Mouse (Mus musculus): ENCODE measurements around the gene Stip1.
"Not testable (repeated sequence)": the region's sequence is repeated elsewhere in the genome, so short reads cannot be mapped to it uniquely, and the experiment has no call there.

Gene Stip1

DNA sequence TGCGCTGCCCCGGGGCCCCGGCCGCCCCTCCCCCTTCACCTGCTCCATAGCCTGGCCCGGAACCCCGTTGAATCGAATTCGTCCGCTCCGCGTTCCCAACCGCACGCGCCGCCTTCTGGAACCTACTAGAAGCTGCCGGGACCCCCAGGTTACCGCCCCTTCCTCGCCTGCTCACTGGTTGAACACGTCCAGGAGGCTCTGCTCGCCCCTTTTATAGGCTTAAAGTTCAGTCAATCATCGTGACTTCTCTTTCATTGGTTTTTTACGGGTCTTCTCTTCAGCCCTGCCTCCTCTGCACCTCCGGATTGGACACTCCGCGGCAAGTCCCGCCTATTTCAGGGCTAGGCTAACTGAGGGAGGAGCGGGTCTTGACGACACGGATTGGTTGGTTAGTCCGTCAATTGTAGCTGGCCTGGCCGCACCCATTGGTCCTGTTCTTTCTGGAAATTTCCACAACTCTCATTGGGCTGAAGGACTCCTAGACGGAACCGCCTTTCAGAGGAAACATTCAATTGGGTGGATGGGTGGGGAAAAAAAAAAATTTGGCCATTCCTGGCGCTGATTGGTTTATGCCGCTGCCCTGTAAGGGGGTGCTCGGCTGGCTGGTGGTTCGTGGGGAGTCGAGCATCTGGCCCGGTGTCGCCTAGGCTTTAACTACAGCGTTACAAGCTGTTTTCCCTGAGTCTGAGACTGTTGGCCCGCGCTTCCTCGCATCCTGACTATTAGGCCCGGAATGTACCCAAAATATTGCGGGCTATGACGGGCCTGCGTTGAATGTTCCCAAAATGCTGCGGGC is at the start of gene Stip1:
TSS of gene Stip1 (minus strand) at position 127 of the 796 bp plus-strand sequence.
- Histone ChIP-seq H3K4me1 (replicated peaks; ENCODE audit: low read depth, low read length) (peaks cover 61% of the 10 kb centered on the region), H3K4me3 (replicated peaks; ENCODE audit: low read length) (peak within 1 kb of the TSS; percentile 97)
- no peak for TF ChIP-seq CTCF (conservative IDR thresholded peaks at IDR 0.05; ENCODE audit: low read length)

DNA sequence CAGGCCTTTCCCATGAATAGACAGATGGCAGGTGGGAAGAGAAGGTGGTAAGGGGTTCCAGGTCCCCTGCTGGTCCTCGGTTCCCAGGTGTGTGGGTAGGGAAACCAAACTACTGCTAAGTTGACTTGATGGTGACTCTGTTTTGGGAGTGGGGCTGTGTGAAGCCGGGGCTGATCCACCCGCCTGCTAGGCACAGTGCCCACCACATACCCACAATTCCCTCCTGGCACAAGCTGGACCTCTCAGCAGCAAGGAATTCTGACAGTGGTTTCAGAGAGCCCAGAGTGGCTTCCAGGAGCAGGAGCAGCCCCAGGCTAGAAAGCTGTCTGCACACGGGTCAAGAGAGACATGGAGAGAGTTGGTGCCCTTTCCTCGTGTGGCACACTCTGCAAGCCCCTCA is 49.3 kb upstream of the Stip1 start:
- TF ChIP-seq CTCF (conservative IDR thresholded peaks at IDR 0.05; ENCODE audit: low read length) (no peak), POU5F1 (IDR thresholded peaks at IDR 0.05; ENCODE audit: borderline replicate concordance, low read length) (no peak), NANOG (IDR thresholded peaks at IDR 0.05; ENCODE audit: borderline replicate concordance, low read length) (no peak)

More for the DNA sequence above, at the start of gene Stip1:
- Histone ChIP-seq H3K27me3 (ENCODE audit: insufficient read depth, low read length) (no peaks in the 10 kb centered on the region), H3K9me3 (ENCODE audit: low read length) (no peaks in the 10 kb centered on the region), H3K36me3 (ENCODE audit: insufficient read depth, low read length) (peaks cover 41% of the 10 kb centered on the region)

GRCm38 (mm10) chr19:7088558-7088957 is 48.8 kb upstream of the Stip1 start:
- Histone ChIP-seq H3K9me3 (ENCODE audit: low read length) (no peaks in the 10 kb centered on the region), H3K27me3 (ENCODE audit: insufficient read depth, low read length) (peaks cover 54% of the 10 kb centered on the region), H3K4me1 (replicated peaks; ENCODE audit: low read depth, low read length) (peaks cover 46% of the 10 kb centered on the region), H3K4me3 (replicated peaks; ENCODE audit: low read length) (peak overlapping the region; percentile 62), H3K36me3 (ENCODE audit: insufficient read depth, low read length) (no peaks in the 10 kb centered on the region)
- TF ChIP-seq CTCF (conservative IDR thresholded peaks at IDR 0.05; ENCODE audit: low read length) = no peak
- TF ChIP-seq NANOG (IDR thresholded peaks at IDR 0.05; ENCODE audit: borderline replicate concordance, low read length) = no peak

More for the DNA sequence above, 49.3 kb upstream of the Stip1 start:
- Histone ChIP-seq H3K9me3 (ENCODE audit: low read length) (no peaks in the 10 kb centered on the region), H3K36me3 (ENCODE audit: insufficient read depth, low read length) (no peaks in the 10 kb centered on the region), H3K4me1 (replicated peaks; ENCODE audit: low read depth, low read length) (peaks cover 48% of the 10 kb centered on the region), H3K27me3 (ENCODE audit: insufficient read depth, low read length) (peaks cover 51% of the 10 kb centered on the region), H3K4me3 (replicated peaks; ENCODE audit: low read length) (peak overlapping the region; percentile 62; the same call in 1 of the 2 replicates)

- no peaks in the 10 kb centered on the region for H3K36me3 ChIP-seq (ENCODE audit: insufficient read depth, low read length)
- H3K27me3 ChIP-seq (ENCODE audit: insufficient read depth, low read length) = peaks cover 40% of the 10 kb centered on the region
- H3K9me3 ChIP-seq (ENCODE audit: low read length) = no peaks in the 10 kb centered on the region
- H3K4me3 ChIP-seq (replicated peaks; ENCODE audit: low read length) = no peak overlapping the region
- peaks cover 40% of the 10 kb centered on the region for H3K4me1 ChIP-seq (replicated peaks; ENCODE audit: low read depth, low read length)
- TF ChIP-seq NANOG (IDR thresholded peaks at IDR 0.05; ENCODE audit: borderline replicate concordance, low read length) = no peak
- TF ChIP-seq CTCF (conservative IDR thresholded peaks at IDR 0.05; ENCODE audit: low read length) = no peak
- no peak for TF ChIP-seq POU5F1 (IDR thresholded peaks at IDR 0.05; ENCODE audit: borderline replicate concordance, low read length)
Observed at GRCm38 (mm10) chr19:7084734-7085133, 45.0 kb upstream of the Stip1 start.

- TF ChIP-seq NANOG (IDR thresholded peaks at IDR 0.05; ENCODE audit: borderline replicate concordance, low read length) = no peak
- no peak for TF ChIP-seq CTCF (conservative IDR thresholded peaks at IDR 0.05; ENCODE audit: low read length)
- no peak for TF ChIP-seq POU5F1 (IDR thresholded peaks at IDR 0.05; ENCODE audit: borderline replicate concordance, low read length)
- Histone ChIP-seq H3K4me1 (replicated peaks; ENCODE audit: low read depth, low read length) (peaks cover 30% of the 10 kb centered on the region), H3K9me3 (ENCODE audit: low read length) (no peaks in the 10 kb centered on the region), H3K4me3 (replicated peaks; ENCODE audit: low read length) (no peak overlapping the region), H3K27me3 (ENCODE audit: insufficient read depth, low read length) (peaks cover 31% of the 10 kb centered on the region), H3K36me3 (ENCODE audit: insufficient read depth, low read length) (no peaks in the 10 kb centered on the region)
Observed at GRCm38 (mm10) chr19:7083035-7083794, 43.4 kb upstream of the Stip1 start.

GRCm38 (mm10) chr19:7081516-7082266 is 41.9 kb upstream of the Stip1 start:
- Histone ChIP-seq H3K4me1 (replicated peaks; ENCODE audit: low read depth, low read length) (peaks cover 32% of the 10 kb centered on the region), H3K36me3 (ENCODE audit: insufficient read depth, low read length) (no peaks in the 10 kb centered on the region), H3K27me3 (ENCODE audit: insufficient read depth, low read length) (peaks cover 23% of the 10 kb centered on the region), H3K4me3 (replicated peaks; ENCODE audit: low read length) (no peak overlapping the region), H3K9me3 (ENCODE audit: low read length) (no peaks in the 10 kb centered on the region)
- TF ChIP-seq NANOG (IDR thresholded peaks at IDR 0.05; ENCODE audit: borderline replicate concordance, low read length) = no peak
- no peak for TF ChIP-seq CTCF (conservative IDR thresholded peaks at IDR 0.05; ENCODE audit: low read length)
- TF ChIP-seq POU5F1 (IDR thresholded peaks at IDR 0.05; ENCODE audit: borderline replicate concordance, low read length) = no peak

DNA sequence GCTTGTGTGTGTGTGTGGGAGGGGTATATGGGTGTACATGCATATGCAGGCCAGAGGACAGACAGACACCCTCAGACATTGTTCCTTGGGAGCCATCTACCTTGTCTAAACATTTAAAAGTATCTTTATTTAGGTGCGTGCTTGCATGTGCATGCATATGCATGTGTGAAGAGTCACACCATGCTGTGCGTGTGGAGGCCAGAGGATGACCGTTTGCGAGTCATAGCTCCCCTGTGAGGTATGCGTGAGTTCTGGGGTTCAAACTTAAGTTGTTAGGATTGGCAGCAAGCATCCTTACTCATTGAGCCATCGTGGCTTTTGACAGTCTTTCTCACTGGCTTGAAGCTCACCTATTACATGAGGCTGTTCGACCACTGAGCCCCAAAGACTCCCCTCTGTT is 38.5 kb upstream of the Stip1 start:
- H3K9me3 ChIP-seq (ENCODE audit: low read length) = no peaks in the 10 kb centered on the region
- no peaks in the 10 kb centered on the region for H3K36me3 ChIP-seq (ENCODE audit: insufficient read depth, low read length)
- TF ChIP-seq POU5F1 (IDR thresholded peaks at IDR 0.05; ENCODE audit: borderline replicate concordance, low read length) (no peak), CTCF (conservative IDR thresholded peaks at IDR 0.05; ENCODE audit: low read length) (no peak), NANOG (IDR thresholded peaks at IDR 0.05; ENCODE audit: borderline replicate concordance, low read length) (no peak)
- H3K27me3 ChIP-seq (ENCODE audit: insufficient read depth, low read length) = peaks cover 5% of the 10 kb centered on the region
- peaks cover 36% of the 10 kb centered on the region for H3K4me1 ChIP-seq (replicated peaks; ENCODE audit: low read depth, low read length)
- no peak overlapping the region for H3K4me3 ChIP-seq (replicated peaks; ENCODE audit: low read length)

- no peak for TF ChIP-seq POU5F1 (IDR thresholded peaks at IDR 0.05; ENCODE audit: borderline replicate concordance, low read length)
- no peak for TF ChIP-seq NANOG (IDR thresholded peaks at IDR 0.05; ENCODE audit: borderline replicate concordance, low read length)
- no peak for TF ChIP-seq CTCF (conservative IDR thresholded peaks at IDR 0.05; ENCODE audit: low read length)
- Histone ChIP-seq H3K36me3 (ENCODE audit: insufficient read depth, low read length) (no peaks in the 10 kb centered on the region), H3K9me3 (ENCODE audit: low read length) (no peaks in the 10 kb centered on the region), H3K27me3 (ENCODE audit: insufficient read depth, low read length) (peaks cover 5% of the 10 kb centered on the region), H3K4me1 (replicated peaks; ENCODE audit: low read depth, low read length) (peaks cover 36% of the 10 kb centered on the region), H3K4me3 (replicated peaks; ENCODE audit: low read length) (no peak overlapping the region)
Observed at GRCm38 (mm10) chr19:7077666-7078065, 37.9 kb upstream of the Stip1 start.

- not testable (repeated sequence) for H3K9me3 ChIP-seq (ENCODE audit: low read length); H3K4me3 ChIP-seq (replicated peaks; ENCODE audit: low read length); H3K36me3 ChIP-seq (ENCODE audit: insufficient read depth, low read length)
- peaks cover 19% of the 10 kb centered on the region for H3K27me3 ChIP-seq (ENCODE audit: insufficient read depth, low read length)
- peaks cover 54% of the 10 kb centered on the region for H3K4me1 ChIP-seq (replicated peaks; ENCODE audit: low read depth, low read length)
Observed at GRCm38 (mm10) chr19:7075336-7075735, 35.6 kb upstream of the Stip1 start.

Measured in E14TG2a.4 (cell line).